ENCODE assay signal across 26 mouse cellular contexts in genomic region chr16:20316770-20317169, GRCm38 (mm10). TPM values are rescaled to one million over a fixed set of nuclear protein-coding genes. Genes with fewer than 3 reads are reported as not detected.
A peak's percentile ranks its signal among the peaks of the same experiment; 100 is the strongest.
DNase-seq lines count a peak whose midpoint lies in the region; ATAC-seq lines count a peak whose summit lies in the region.
"Had no signal": no experiment of that assay in that cellular context is flagged by ENCODE, and none has a peak within 500 bp of the region (broad histone marks: within the 10 kb centered on the region; RNA-seq: fewer than 3 reads in every experiment).

No protein-coding gene starts in this region.

- no peaks in the 10 kb centered on the region for H3K9me3 ChIP-seq in forebrain, embryonic 10.5 days
- H3K9me3 ChIP-seq: hindbrain, embryonic 10.5 days; kidney, embryonic 15.5 days; limb, embryonic 15.5 days had no signal

- ATAC-seq in hematopoietic stem cell, adult 5-6 weeks (replicated peaks in 1 of 2; ENCODE audit: insufficient read depth in 1 of 2, low FRiP score in 2 of 2, low TSS enrichment in 1 of 2, low read depth in 1 of 2, poor library complexity in 2 of 2, severe bottlenecking in 2 of 2) = peak; percentile 7 to 64; a peak in 1 of 4 replicates
- ATAC-seq in neutrophil, adult 5-6 weeks (ENCODE audit: extremely low read depth, insufficient number of reproducible peaks, low FRiP score, poor library complexity, severe bottlenecking) = peak; percentile 48; the same call in 1 of the 2 replicates
- ATAC-seq: forebrain, postnatal 0 days; midbrain, embryonic 16.5 days had no signal

- H3K27me3 ChIP-seq in forebrain, embryonic 10.5 days (ENCODE audit: poor library complexity, severe bottlenecking) = no peaks in the 10 kb centered on the region
- H3K27me3 ChIP-seq: kidney, embryonic 15.5 days; limb, embryonic 15.5 days had no signal

- no peak overlapping the region for H3K4me3 ChIP-seq in forebrain, embryonic 10.5 days
- H3K4me3 ChIP-seq: hindbrain, embryonic 10.5 days; kidney, embryonic 15.5 days; limb, embryonic 15.5 days had no signal

- H3K4me1 ChIP-seq in forebrain, embryonic 10.5 days = no peaks in the 10 kb centered on the region
- H3K4me1 ChIP-seq: hindbrain, embryonic 10.5 days; kidney, embryonic 15.5 days; limb, embryonic 15.5 days had no signal

- no peaks in the 10 kb centered on the region for H3K36me3 ChIP-seq in forebrain, embryonic 10.5 days (replicated peaks)
- H3K36me3 ChIP-seq: hindbrain, embryonic 10.5 days; kidney, embryonic 15.5 days; limb, embryonic 15.5 days had no signal

- intact Hi-C loops in heart, postnatal 25 days (cut with DNase I) = no loop called here

- H3K27ac ChIP-seq in forebrain, embryonic 10.5 days = no peak overlapping the region
- H3K27ac ChIP-seq: hindbrain, embryonic 10.5 days; kidney, embryonic 15.5 days; limb, embryonic 15.5 days had no signal

- 91% methylated on average over 6 of the region's 6 CpGs for WGBS in forebrain, embryonic 10.5 days

- DNase-seq in cerebellum, postnatal 10 days = peak; percentile 12 to 15
- no peak for DNase-seq in cerebellum, adult 18-20 months
- peak; percentile 20 for DNase-seq in lung, postnatal 25 days (ENCODE audit: low spot score)
- DNase-seq in lung, postnatal 14 days = no peak
- DNase-seq in forebrain, embryonic 10.5 days (ENCODE audit: extremely low spot score, low spot score) = no peak
- DNase-seq in heart, postnatal 25 days (ENCODE audit: low spot score) = no peak
- DNase-seq: adrenal gland, postnatal 36 days; cerebellum, adult 9-11 months; forebrain, postnatal 0 days; kidney, adult 11 months; kidney, postnatal 4 days; layer of hippocampus, adult 9-11 months; lung, embryonic 14.5 days; right cerebral cortex, postnatal 14 days; spleen, adult 18-20 months had no signal

RNA-seq across cellular contexts. Expression of gene Cyp2ab1, which starts 8.4 kb away (rescaled TPM):
- 0.13 and 2.3 TPM in 2 replicates for total RNA-seq in hematopoietic stem cell, adult 5-6 weeks (2017)
- total RNA-seq in neutrophil, adult 5-6 weeks (2017) = 2.1 and 2.5 TPM in 2 replicates
- polyA plus RNA-seq in forebrain, embryonic 10.5 days (2016; fragmentation: Nextera tagmentation; extraction: Ambion mirVana) = not detected in 2 replicates
- under 1 TPM; 0.67 to 0.99 TPM for total RNA-seq in heart, postnatal 25 days (2021)
- total RNA-seq: forebrain, postnatal 0 days; left cerebral cortex, adult 18-20 months; left cerebral cortex, postnatal 36 days had no signal
- polyA plus RNA-seq: embryonic facial prominence, embryonic 11.5 days; forebrain, embryonic 11.5 days; forebrain, postnatal 0 days; heart, embryonic 16.5 days; hindbrain, embryonic 10.5 days; kidney, embryonic 15.5 days; lung, embryonic 14.5 days; midbrain, embryonic 16.5 days had no signal

RNA-seq across cellular contexts. Expression of gene Parl, which starts 14.6 kb away (rescaled TPM):
- total RNA-seq in hematopoietic stem cell, adult 5-6 weeks (2017) = 78.4 and 234 TPM in 2 replicates
- total RNA-seq in neutrophil, adult 5-6 weeks (2017) = 51.7 and 57.6 TPM in 2 replicates
- 143 and 150 TPM in 2 replicates for polyA plus RNA-seq in forebrain, embryonic 10.5 days (2016; fragmentation: Nextera tagmentation; extraction: Ambion mirVana)
- total RNA-seq in heart, postnatal 25 days (2021) = 10 to 100 TPM; 88.4 to 88.9 TPM

Comparison
In these comparisons a context has a peak if more than half of its experiments do, and no peak if none do; other contexts are left out.
1. DNase-seq: peak in cerebellum, postnatal 10 days (2 of 2) and lung, postnatal 25 days (single experiment); none in cerebellum, adult 18-20 months (0 of 2), lung, postnatal 14 days (single experiment), forebrain, embryonic 10.5 days (single experiment) and heart, postnatal 25 days (single experiment).